Mouse (Mus musculus): ENCODE results near the gene Olfr223.

GRCm38 (mm10) chr11:59641227-59641626 lies 48.1 kb upstream of the Olfr223 start:
- TF ChIP-seq POLR2A (IDR thresholded peaks at IDR 0.05; ENCODE audit: insufficient read length, low read depth) (no peak), USF1 (IDR thresholded peaks at IDR 0.05; ENCODE audit: low read depth) (no peak)
